Mouse (Mus musculus) thymus, adult 2 months (tissue): ENCODE data around the gene Ptpn6. TPM values are rescaled to one million over a fixed set of nuclear protein-coding genes. Genes with fewer than 3 reads are reported as not detected.

Experiments used
- DNase-seq: peaks from one replicate; pipeline ENCODE4 v3.0.0; 2021
- H3K27ac ChIP-seq: fragments of 200-500 bp; 2 replicates; pipeline ENCODE4 v1.5.1; 2012; ENCODE audit warnings: low read length, control low read depth; ENCODE audit not compliant: control insufficient read depth, insufficient read depth
- H3K27me3 ChIP-seq: fragments of 200-500 bp; 2 replicates; pipeline ENCODE4 v1.6.1; 2012; ENCODE audit warnings: mild to moderate bottlenecking, low read length, moderate library complexity, mixed read lengths; ENCODE audit not compliant: control insufficient read depth, insufficient read depth
- H3K36me3 ChIP-seq: fragments of 200-500 bp; 2 replicates; pipeline ENCODE4 v1.6.1; 2012; ENCODE audit warnings: mild to moderate bottlenecking, low read length, moderate library complexity; ENCODE audit not compliant: control insufficient read depth, insufficient read depth
- H3K4me1 ChIP-seq: fragments of 200-500 bp; replicated peaks from 2 replicates; pipeline ENCODE4 v1.6.1; 2012; ENCODE audit warnings: low read length; ENCODE audit not compliant: control insufficient read depth, insufficient read depth
- H3K4me3 ChIP-seq: fragments of 200-500 bp; 2 replicates; pipeline ENCODE4 v1.5.1; 2012; ENCODE audit warnings: mild to moderate bottlenecking, low read length, control low read depth, moderate library complexity; ENCODE audit not compliant: control insufficient read depth, insufficient read depth
- CTCF ChIP-seq: fragments of 200-500 bp; IDR thresholded peaks from 2 replicates; pipeline ENCODE4 v1.5.1; 2012; ENCODE audit warnings: mild to moderate bottlenecking, control low read depth, low read length, moderate library complexity, borderline replicate concordance; ENCODE audit not compliant: control insufficient read depth, poor library complexity, insufficient read depth; ENCODE audit errors: extremely low read depth
- POLR2A ChIP-seq: fragments of 200-500 bp; IDR thresholded peaks from 2 replicates; pipeline ENCODE4 v1.6.1; 2012; ENCODE audit warnings: mild to moderate bottlenecking, low read length, control low read depth, moderate library complexity; ENCODE audit not compliant: control insufficient read depth, poor library complexity, insufficient read depth; ENCODE audit errors: extremely low read depth
- WGBS: fragments of 180-500 bp; shearing (Covaris S2); methylation state at CpG from one replicate; pipeline ENCODE4 v1.1.7; 2018; 5-methylcytosine and 5-hydroxymethylcytosine counted together
- polyA plus RNA-seq: library from polyadenylated mRNA; depleted of rRNA; stranded (reverse); fragments of >200 nt; gene quantifications from 2 replicates; pipeline ENCODE4 v1.2.3, GENCODE M21; 2012; rRNA removed

The Ptpn6 gene
- polyA plus RNA-seq, 1 experiment, result 210 TPM

DNA sequence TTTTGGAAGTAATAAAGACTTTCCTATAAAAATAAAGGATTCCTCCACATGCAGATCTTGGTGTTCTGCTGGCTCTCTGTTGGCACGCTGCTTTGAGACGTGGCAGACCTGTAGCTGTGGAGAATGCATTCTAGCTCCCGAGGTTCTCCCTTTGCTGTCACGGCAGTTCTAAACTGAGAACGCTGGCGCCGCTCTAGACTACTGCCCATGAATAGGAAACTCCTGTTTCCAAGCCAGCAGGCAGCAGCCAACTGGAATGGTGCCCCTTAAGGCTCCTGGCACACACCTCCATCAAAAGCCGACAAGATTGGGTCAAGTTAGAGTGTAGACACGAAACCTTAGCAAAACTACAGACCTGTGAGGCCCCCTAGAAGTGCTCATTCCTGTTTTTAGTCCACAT lies 64.9 kb downstream of the Ptpn6 start:
- no peaks in the 10 kb centered on the region for H3K36me3 ChIP-seq
- no peak overlapping the region for H3K27ac ChIP-seq
- 95% methylated on average over 9 of the region's 9 CpGs for WGBS
- no peak for DNase-seq
- H3K27me3 ChIP-seq, result no peaks in the 10 kb centered on the region
- peaks cover 6% of the 10 kb centered on the region for H3K4me1 ChIP-seq
- TF ChIP-seq POLR2A (no peak), CTCF (no peak)
- no peak overlapping the region for H3K4me3 ChIP-seq

DNA sequence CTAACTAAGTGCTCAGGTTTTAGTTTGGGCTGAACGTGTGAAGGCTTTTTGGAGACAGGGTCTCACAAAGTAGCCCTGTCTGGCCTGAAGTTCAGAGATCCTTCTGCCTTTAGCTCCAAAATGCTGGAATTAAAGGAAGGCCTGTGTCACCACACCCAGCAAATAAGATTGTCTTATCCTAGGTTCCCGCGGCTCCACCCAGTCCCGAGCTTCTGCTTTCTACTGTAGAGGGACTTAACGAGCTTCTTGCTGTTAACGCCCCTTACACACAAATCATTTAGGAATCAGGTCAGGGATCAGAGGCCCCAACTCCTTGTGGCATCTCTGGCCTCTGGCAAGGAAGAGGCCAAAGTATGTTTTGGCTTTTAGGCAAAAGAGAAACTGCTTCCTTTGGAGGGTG lies 66.4 kb downstream of the Ptpn6 start:
- Histone ChIP-seq H3K4me1 (peaks cover 6% of the 10 kb centered on the region), H3K27me3 (no peaks in the 10 kb centered on the region), H3K4me3 (no peak overlapping the region), H3K27ac (no peak overlapping the region), H3K36me3 (no peaks in the 10 kb centered on the region)
- TF ChIP-seq POLR2A (no peak), CTCF (no peak)
- no peak for DNase-seq
- WGBS, result 87% methylated on average over 6 of the region's 6 CpGs

Other genes with a start within 250 kb of the Ptpn6 start
- 1.2 and 1.5 TPM in 2 replicates for gene C1rl, start 245.6 kb downstream of the Ptpn6 start, polyA plus RNA-seq
- 9.9 and 11.3 TPM in 2 replicates for gene C1ra, start 226.3 kb downstream of the Ptpn6 start, polyA plus RNA-seq
- gene C1s1, start 196.4 kb downstream of the Ptpn6 start, polyA plus RNA-seq, result 17.3 and 26.8 TPM in 2 replicates
- gene C1rb, start 168.4 kb downstream of the Ptpn6 start, polyA plus RNA-seq, result not detected in 2 replicates
- gene C1s2, start 102.6 kb downstream of the Ptpn6 start, polyA plus RNA-seq, result 0.08 and 0.13 TPM in 2 replicates
- gene Lpcat3, start 75.7 kb downstream of the Ptpn6 start, polyA plus RNA-seq, result 173 and 184 TPM in 2 replicates
- gene Emg1, start 26.5 kb downstream of the Ptpn6 start, polyA plus RNA-seq, result 203 and 210 TPM in 2 replicates
- gene Phb2, start 26.4 kb downstream of the Ptpn6 start, polyA plus RNA-seq, result 150 and 171 TPM in 2 replicates
- 265 and 352 TPM in 2 replicates for gene Grcc10, start 2.7 kb upstream of the Ptpn6 start, polyA plus RNA-seq
- not detected in 2 replicates for gene Gm45234, start 17.3 kb upstream of the Ptpn6 start, polyA plus RNA-seq
- gene Atn1, start 17.8 kb upstream of the Ptpn6 start, polyA plus RNA-seq, result 48.3 and 51.6 TPM in 2 replicates
- gene Eno2, start 31.0 kb upstream of the Ptpn6 start, polyA plus RNA-seq, result 10.2 and 12.9 TPM in 2 replicates
- gene Lrrc23, start 41.0 kb upstream of the Ptpn6 start, polyA plus RNA-seq, result 4.0 and 5.5 TPM in 2 replicates
- gene Spsb2, start 69.9 kb upstream of the Ptpn6 start, polyA plus RNA-seq, result 7.1 and 8.1 TPM in 2 replicates
- gene Tpi1, start 75.6 kb upstream of the Ptpn6 start, polyA plus RNA-seq, result 171 and 181 TPM in 2 replicates
- 118 and 121 TPM in 2 replicates for gene Usp5, start 90.8 kb upstream of the Ptpn6 start, polyA plus RNA-seq
- gene Cdca3, start 90.8 kb upstream of the Ptpn6 start, polyA plus RNA-seq, result 202 and 248 TPM in 2 replicates
- 2.8 and 4.0 TPM in 2 replicates for gene Gnb3, start 101.6 kb upstream of the Ptpn6 start, polyA plus RNA-seq
- gene P3h3, start 119.0 kb upstream of the Ptpn6 start, polyA plus RNA-seq, result 20.1 and 26.8 TPM in 2 replicates
- gene Gpr162, start 125.3 kb upstream of the Ptpn6 start, polyA plus RNA-seq, result 136 and 138 TPM in 2 replicates
- 549 and 565 TPM in 2 replicates for gene Cd4, start 149.5 kb upstream of the Ptpn6 start, polyA plus RNA-seq
- gene Lag3, start 173.0 kb upstream of the Ptpn6 start, polyA plus RNA-seq, result 27.7 and 30.1 TPM in 2 replicates
- 1,595 and 1,797 TPM in 2 replicates for gene Ptms, start 181.4 kb upstream of the Ptpn6 start, polyA plus RNA-seq
- 404 and 428 TPM in 2 replicates for gene Mlf2, start 192.7 kb upstream of the Ptpn6 start, polyA plus RNA-seq
- gene Cops7a, start 226.8 kb upstream of the Ptpn6 start, polyA plus RNA-seq, result 168 and 199 TPM in 2 replicates